Mouse (Mus musculus) hindbrain, embryonic 12.5 days (tissue): Measurements from ENCODE around the gene Olfr285. TPM values are rescaled to one million over a fixed set of nuclear protein-coding genes. Genes with fewer than 3 reads are reported as not detected.

Source experiments
- ATAC-seq: fragments of 200-750 bp; cut with Nextera tagmentation; 2 replicates; pipeline ENCODE4 v1.8.0; 2017; ENCODE audit warnings: moderate TSS enrichment; ENCODE audit not compliant: low FRiP score
- H3K27ac ChIP-seq: fragments of 300-500 bp; sonication (generic); 2 replicates; pipeline ENCODE4 v1.5.1; 2016; ENCODE audit warnings: mild to moderate bottlenecking
- H3K27me3 ChIP-seq: fragments of 300-500 bp; sonication (generic); 2 replicates; pipeline ENCODE4 v1.6.1; 2016; ENCODE audit warnings: mild to moderate bottlenecking
- H3K36me3 ChIP-seq: fragments of 300-500 bp; sonication (generic); 2 replicates; pipeline ENCODE4 v1.6.1; 2016; ENCODE audit warnings: mild to moderate bottlenecking
- H3K4me1 ChIP-seq: fragments of 300-500 bp; sonication (generic); 2 replicates; pipeline ENCODE4 v1.6.1; 2016
- H3K4me2 ChIP-seq: fragments of 300-500 bp; sonication (generic); replicated peaks from 2 replicates; pipeline ENCODE4 v1.6.1; 2016; ENCODE audit warnings: mild to moderate bottlenecking
- H3K4me3 ChIP-seq: fragments of 300-500 bp; sonication (generic); 2 replicates; pipeline ENCODE4 v1.5.1; 2016; ENCODE audit warnings: mild to moderate bottlenecking
- H3K9ac ChIP-seq: fragments of 300-500 bp; sonication (generic); 2 replicates; pipeline ENCODE4 v1.6.1; 2016; ENCODE audit warnings: mild to moderate bottlenecking, moderate library complexity
- H3K9me3 ChIP-seq: fragments of 300-500 bp; sonication (generic); replicated peaks from 2 replicates; pipeline ENCODE4 v1.6.1; 2016; ENCODE audit warnings: mild to moderate bottlenecking
- WGBS: fragments of 180-500 bp; shearing (Covaris S2); methylation state at CpG from one replicate; pipeline ENCODE4 v1.1.7; 2016; 5-methylcytosine and 5-hydroxymethylcytosine counted together
- polyA plus RNA-seq: library from polyadenylated mRNA; unstranded; fragments of >200 nt; fragmentation: Nextera tagmentation; extraction: Ambion mirVana; gene quantifications from 2 replicates; pipeline ENCODE4 v1.2.1, GENCODE M21; 2016

Gene Olfr285
- not detected in 2 replicates for polyA plus RNA-seq

DNA sequence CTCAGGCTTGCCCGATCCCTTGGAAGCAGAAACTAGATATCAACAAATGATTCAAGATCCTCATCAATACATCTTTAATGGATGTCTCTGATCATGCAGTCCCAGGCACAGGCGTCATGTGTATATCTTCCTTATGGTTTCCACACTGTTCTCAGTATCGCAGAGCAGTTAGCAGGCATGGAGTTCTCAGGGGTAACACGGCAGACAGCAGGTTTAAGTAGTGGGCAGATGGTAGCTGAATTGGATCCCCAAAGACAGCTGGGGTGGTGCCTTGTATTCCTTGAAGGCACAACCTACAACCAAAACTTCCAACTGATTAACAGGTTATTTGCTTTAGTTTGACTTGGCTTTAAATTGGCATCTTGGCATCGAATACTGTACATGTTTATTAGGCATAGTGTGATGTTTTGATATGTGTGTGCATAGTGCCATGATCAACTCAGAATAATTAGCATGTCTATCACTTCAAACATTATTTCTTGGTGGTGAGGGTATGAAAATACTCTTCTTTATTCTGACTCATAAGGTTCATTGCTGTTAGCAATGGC lies at the start of gene Olfr285:
TSS of gene Olfr285 (minus strand) at position 177 of the 548 bp plus-strand sequence.
- WGBS: 95% methylated on average over 5 of the region's 5 CpGs
- Histone ChIP-seq H3K4me1 (no peaks in the 10 kb centered on the region), H3K9ac (no peak within 1 kb of the TSS), H3K4me2 (no peak within 1 kb of the TSS), H3K9me3 (no peaks in the 10 kb centered on the region), H3K27ac (no peak within 1 kb of the TSS), H3K4me3 (no peak within 1 kb of the TSS), H3K36me3 (no peaks in the 10 kb centered on the region), H3K27me3 (no peaks in the 10 kb centered on the region)
- ATAC-seq: no peak

DNA sequence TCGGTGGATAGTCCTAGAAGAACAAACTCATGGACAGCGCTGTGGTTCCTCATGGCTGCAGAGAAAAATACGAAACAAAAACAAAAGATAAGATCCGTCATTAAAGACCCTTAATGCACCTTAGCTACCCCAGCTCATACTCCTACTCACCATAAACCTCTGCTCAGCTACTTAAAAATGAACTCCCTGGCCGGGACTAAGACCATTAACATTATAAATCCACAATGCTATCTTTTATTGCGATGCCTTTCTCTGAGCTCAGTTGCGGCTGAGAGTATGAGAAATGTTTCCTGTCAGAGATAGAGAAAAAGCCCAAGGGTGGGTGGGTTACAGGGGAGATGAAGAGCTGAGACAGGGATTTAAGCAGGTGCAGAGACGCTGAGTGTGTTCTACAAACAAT lies 23.7 kb upstream of the Olfr285 start, which contains the start of gene Olfr284:
TSS of gene Olfr284 (minus strand) at position 101 of the 400 bp plus-strand sequence.
- no peaks in the 10 kb centered on the region for H3K9me3 ChIP-seq
- H3K27me3 ChIP-seq: no peaks in the 10 kb centered on the region
- H3K27ac ChIP-seq: no peak within 1 kb of the TSS
- H3K36me3 ChIP-seq: no peaks in the 10 kb centered on the region
- no peak within 1 kb of the TSS for H3K4me2 ChIP-seq
- no peak for ATAC-seq
- no peaks in the 10 kb centered on the region for H3K4me1 ChIP-seq
- H3K9ac ChIP-seq: no peak within 1 kb of the TSS
- H3K4me3 ChIP-seq: no peak within 1 kb of the TSS
- 86% methylated on average over 8 of the region's 8 CpGs for WGBS

DNA sequence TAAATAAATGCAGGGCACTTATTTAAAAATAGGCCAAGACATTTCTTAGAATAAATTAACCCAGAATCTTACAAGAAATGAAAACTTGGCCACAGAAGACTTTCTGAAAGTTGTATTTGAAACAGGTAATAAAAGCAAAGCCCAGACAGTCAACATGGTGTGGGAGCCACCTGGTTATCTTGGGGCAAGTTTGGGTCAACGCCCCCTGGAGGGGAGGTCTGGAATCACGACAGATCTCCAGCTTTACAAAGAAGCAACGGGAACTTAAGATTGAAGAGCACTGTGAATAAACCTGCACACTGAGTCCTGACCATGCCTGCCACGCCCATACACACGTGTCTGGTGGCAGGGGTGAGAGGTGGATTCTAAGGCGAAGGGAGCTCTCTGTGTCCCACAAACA lies 1.4 kb downstream of the Olfr285 start:
- H3K4me2 ChIP-seq: no peak overlapping the region
- no peaks in the 10 kb centered on the region for H3K9me3 ChIP-seq
- H3K27me3 ChIP-seq: no peaks in the 10 kb centered on the region
- no peak for ATAC-seq
- H3K36me3 ChIP-seq: no peaks in the 10 kb centered on the region
- H3K4me3 ChIP-seq: no peak overlapping the region
- H3K4me1 ChIP-seq: no peaks in the 10 kb centered on the region
- H3K9ac ChIP-seq: no peak overlapping the region
- no peak overlapping the region for H3K27ac ChIP-seq
- 53% methylated on average over 6 of the region's 6 CpGs for WGBS

DNA sequence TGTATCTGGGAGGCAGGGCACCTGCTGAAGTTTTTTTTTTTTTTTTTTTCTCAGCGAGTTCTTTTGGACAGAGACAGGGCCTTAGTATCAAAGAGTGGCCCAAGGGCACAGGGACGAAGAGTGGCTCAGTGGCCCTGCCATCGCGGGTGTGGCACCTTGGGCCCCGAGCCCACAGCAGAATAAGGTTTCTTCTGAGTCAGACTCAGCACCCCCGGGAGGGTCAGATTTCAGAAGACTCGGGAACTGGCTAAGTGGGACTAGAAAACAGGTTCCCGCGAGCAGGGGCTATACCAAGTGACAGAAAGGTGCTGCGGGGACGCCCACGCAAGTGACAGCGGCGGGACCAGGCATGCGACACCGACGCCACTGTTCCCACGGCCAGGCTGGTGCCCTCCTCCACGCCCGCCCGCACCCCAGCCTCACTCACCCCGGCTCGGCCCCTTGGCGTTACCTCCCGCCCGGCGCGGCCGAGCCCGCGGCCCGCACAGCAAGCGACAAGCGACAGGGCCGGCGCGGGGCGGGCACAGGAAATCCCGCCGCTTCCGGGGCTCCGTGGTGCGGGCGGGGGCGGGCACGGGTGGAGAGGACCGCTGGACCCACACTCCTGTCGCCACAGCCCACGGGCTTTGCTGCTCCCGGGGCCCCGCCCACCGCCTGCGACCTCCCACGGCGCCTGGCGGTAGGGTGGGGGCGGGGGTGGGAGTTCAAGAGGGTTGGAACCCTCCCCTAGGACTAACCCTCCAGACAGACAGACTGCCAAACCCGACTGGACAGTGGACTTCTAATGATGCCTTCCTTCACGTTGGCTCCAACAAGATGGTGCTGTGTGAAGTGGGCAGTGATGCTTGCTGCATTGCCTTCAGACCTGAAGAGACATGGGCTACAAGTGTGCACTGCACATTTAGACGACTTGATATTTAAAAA lies 21.3 kb downstream of the Olfr285 start, which contains the start of gene Zfp641:
TSS of gene Zfp641 (minus strand) at position 534 of the 924 bp plus-strand sequence.
- peak within 1 kb of the TSS; percentile 73 for H3K4me3 ChIP-seq
- 0 out of 2 replicates have a peak, but pooled peaks cover 4% of the 10 kb centered on the region for H3K9me3 ChIP-seq
- no peak within 1 kb of the TSS for H3K27ac ChIP-seq
- H3K27me3 ChIP-seq: peaks cover 8% of the 10 kb centered on the region; the same call in 1 of the 2 replicates
- H3K4me1 ChIP-seq: 0 out of 2 replicates have a peak, but pooled peaks cover 5% of the 10 kb centered on the region
- 3% methylated on average over 50 of the region's 60 CpGs for WGBS
- H3K9ac ChIP-seq: peak within 1 kb of the TSS; percentile 82
- peak; percentile 52; the same call in 1 of the 2 replicates for ATAC-seq
- 0 out of 2 replicates have a peak, but pooled peaks cover 4% of the 10 kb centered on the region for H3K36me3 ChIP-seq
- H3K4me2 ChIP-seq: peak within 1 kb of the TSS; percentile 94

DNA sequence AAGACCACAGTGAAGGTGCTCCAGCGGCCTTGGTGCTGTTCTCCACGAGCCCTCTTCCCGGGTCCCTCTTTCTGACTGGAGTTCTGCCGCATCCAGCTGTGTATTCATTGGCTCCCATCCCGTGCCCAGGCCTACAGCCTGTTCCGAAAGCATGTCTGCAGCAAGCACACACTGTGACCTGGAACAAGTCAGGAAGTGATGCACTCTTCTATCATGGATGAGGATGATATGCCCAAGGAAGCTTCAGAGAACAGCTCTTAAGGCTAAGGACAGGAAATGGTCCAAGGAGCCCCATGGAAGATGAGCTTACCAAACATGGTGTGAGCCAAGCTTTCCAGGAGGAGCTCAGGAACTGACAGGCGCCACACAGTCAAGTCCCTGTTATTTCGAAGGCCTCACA lies 23.5 kb downstream of the Olfr285 start:
- WGBS: 90% methylated on average over 8 of the region's 8 CpGs
- Histone ChIP-seq H3K4me2 (no peak overlapping the region), H3K9ac (no peak overlapping the region), H3K36me3 (0 out of 2 replicates have a peak, but pooled peaks cover 4% of the 10 kb centered on the region), H3K9me3 (no peaks in the 10 kb centered on the region), H3K27me3 (peaks cover 8% of the 10 kb centered on the region; the same call in 1 of the 2 replicates), H3K4me1 (0 out of 2 replicates have a peak, but pooled peaks cover 5% of the 10 kb centered on the region), H3K27ac (no peak overlapping the region), H3K4me3 (no peak overlapping the region)
- ATAC-seq: no peak

DNA sequence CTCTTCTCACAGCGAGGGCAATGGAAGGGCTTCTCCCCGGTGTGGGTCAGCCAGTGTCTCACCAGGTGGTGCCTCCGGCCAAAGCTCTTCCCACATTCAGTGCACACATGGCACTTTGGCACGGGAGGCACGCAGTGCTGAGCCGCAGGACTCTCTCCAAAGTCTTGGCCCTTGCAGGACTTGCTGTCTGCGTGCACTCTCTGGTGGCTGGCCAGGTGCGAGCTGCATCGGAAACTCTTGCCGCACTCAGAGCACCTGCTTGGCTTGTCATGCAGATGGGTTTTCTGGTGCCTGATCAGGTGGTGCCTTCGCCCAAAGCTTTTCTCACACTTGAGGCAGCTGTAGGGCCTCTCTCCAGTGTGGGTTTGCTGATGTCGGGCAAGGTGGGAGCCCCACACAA lies 28.6 kb downstream of the Olfr285 start:
- H3K27me3 ChIP-seq: no peaks in the 10 kb centered on the region
- no peaks in the 10 kb centered on the region for H3K4me1 ChIP-seq
- WGBS: 73% methylated on average over 12 of the region's 12 CpGs
- no peak overlapping the region for H3K9ac ChIP-seq
- H3K4me3 ChIP-seq: no peak overlapping the region
- H3K9me3 ChIP-seq: no peaks in the 10 kb centered on the region
- H3K4me2 ChIP-seq: no peak overlapping the region
- H3K27ac ChIP-seq: no peak overlapping the region
- ATAC-seq: no peak
- 0 out of 2 replicates have a peak, but pooled peaks cover 4% of the 10 kb centered on the region for H3K36me3 ChIP-seq

DNA sequence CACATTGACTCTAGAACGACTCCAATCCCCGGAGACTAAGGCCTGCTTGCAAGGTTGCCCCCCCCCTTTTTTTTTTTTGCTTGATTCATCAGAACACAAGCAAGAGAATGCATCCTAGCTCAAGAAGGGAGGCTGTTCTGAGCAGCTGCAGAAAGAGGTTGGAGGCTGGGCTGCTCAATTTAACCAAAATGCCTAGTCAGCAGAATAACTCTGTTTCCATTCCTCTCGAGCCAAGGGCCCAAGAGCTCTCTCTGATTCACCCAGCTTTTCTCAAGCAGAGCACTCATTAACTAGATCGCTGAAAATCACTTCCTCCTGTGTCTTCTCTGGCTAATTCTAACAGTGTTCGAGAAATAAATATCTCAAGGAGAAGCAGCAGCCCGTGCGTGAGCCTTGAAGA lies 30.7 kb downstream of the Olfr285 start:
- WGBS: 76% methylated on average over 7 of the region's 7 CpGs
- no peak for ATAC-seq

More for the DNA sequence above, 30.7 kb downstream of the Olfr285 start:
- Histone ChIP-seq H3K4me3 (no peak overlapping the region), H3K4me2 (no peak overlapping the region), H3K9me3 (no peaks in the 10 kb centered on the region), H3K9ac (no peak overlapping the region), H3K27me3 (no peaks in the 10 kb centered on the region), H3K4me1 (no peaks in the 10 kb centered on the region), H3K27ac (no peak overlapping the region), H3K36me3 (no peaks in the 10 kb centered on the region)

Other genes starting within 250 kb of the Olfr285 start
- gene Pfkm, start 224.8 kb downstream of the Olfr285 start, polyA plus RNA-seq: 53.4 TPM in 2 replicates
- gene Senp1, start 223.6 kb downstream of the Olfr285 start, polyA plus RNA-seq: 38.7 and 39.1 TPM in 2 replicates
- 45.1 and 49.3 TPM in 2 replicates for gene Asb8, start 151.7 kb downstream of the Olfr285 start, polyA plus RNA-seq
- gene Ccdc184, start 150.2 kb downstream of the Olfr285 start, polyA plus RNA-seq: 24.7 and 26.7 TPM in 2 replicates
- gene Olfr288, start 121.8 kb downstream of the Olfr285 start, polyA plus RNA-seq: not detected in 2 replicates
- not detected in 2 replicates for gene Gm44579, start 96.4 kb downstream of the Olfr285 start, polyA plus RNA-seq
- not detected in 2 replicates for gene Olfr287, start 96.3 kb downstream of the Olfr285 start, polyA plus RNA-seq
- not detected in 2 replicates for gene Olfr286, start 82.9 kb downstream of the Olfr285 start, polyA plus RNA-seq
- not detected in 2 replicates for gene H1fnt, start 60.1 kb downstream of the Olfr285 start, polyA plus RNA-seq
- gene Zfp641, start 21.2 kb downstream of the Olfr285 start, polyA plus RNA-seq: 3.0 and 3.7 TPM in 2 replicates
- gene Olfr284, start 23.6 kb upstream of the Olfr285 start, polyA plus RNA-seq: not detected in 2 replicates
- gene Olfr283, start 63.6 kb upstream of the Olfr285 start, polyA plus RNA-seq: not detected in 2 replicates
- not detected in 2 replicates for gene Olfr282, start 113.9 kb upstream of the Olfr285 start, polyA plus RNA-seq
- not detected in 2 replicates for gene Olfr281, start 135.2 kb upstream of the Olfr285 start, polyA plus RNA-seq
- not detected in 2 replicates for gene OR5BS1P, start 152.5 kb upstream of the Olfr285 start, polyA plus RNA-seq
- not detected in 2 replicates for gene Lalba, start 165.4 kb upstream of the Olfr285 start, polyA plus RNA-seq
- gene Olfr279, start 175.0 kb upstream of the Olfr285 start, polyA plus RNA-seq: not detected in 2 replicates
- gene Kansl2, start 216.9 kb upstream of the Olfr285 start, polyA plus RNA-seq: 166 and 167 TPM in 2 replicates